Mouse (Mus musculus): ENCODE results near the gene Rab11fip2. TPM values are rescaled to one million over a fixed set of nuclear protein-coding genes. Genes with fewer than 3 reads are reported as not detected.

The Rab11fip2 gene
- total RNA-seq (2014; rRNA removed) (38.8 and 45.7 TPM in 2 replicates), polyA plus RNA-seq (2015; fragmentation: Nextera tagmentation; extraction: Ambion mirVana) (8.6 and 10.6 TPM in 2 replicates)

- H3K27me3 ChIP-seq (ENCODE audit: insufficient read depth, low read length): no peaks in the 10 kb centered on the region
- peak within 1 kb of the TSS; percentile 89 for H3K27ac ChIP-seq (ENCODE audit: low read depth, low read length)
- H3K4me1 ChIP-seq (ENCODE audit: insufficient read depth, low read length): peaks cover 3% of the 10 kb centered on the region; the same call in 1 of the 2 replicates
- H3K4me2 ChIP-seq (ENCODE audit: low read depth, low read length, poor library complexity, severe bottlenecking): peak within 1 kb of the TSS; percentile 72
- peak; percentile 98 for ATAC-seq (ENCODE audit: low FRiP score)
- WGBS: 2% methylated on average over 65 of the region's 72 CpGs
- peak; percentile 89 for DNase-seq (ENCODE audit: low spot score)
- no peak for TF ChIP-seq CTCF (IDR thresholded peaks at IDR 0.05)
- H3K9ac ChIP-seq (replicated peaks; ENCODE audit: low read length, poor library complexity, severe bottlenecking): peak within 1 kb of the TSS; percentile 98
- no peaks in the 10 kb centered on the region for H3K36me3 ChIP-seq (ENCODE audit: insufficient read depth, low read length)
- no peaks in the 10 kb centered on the region for H3K9me3 ChIP-seq (ENCODE audit: low read length)
- H3K4me3 ChIP-seq (ENCODE audit: low read depth, low read length): peak within 1 kb of the TSS; percentile 90
These were observed at the start of gene Rab11fip2 for GRCm38 (mm10) chr19:59943322-59943871. Gene Rab11fip2, minus strand, starts transcription at chr19:59943654.

GRCm38 (mm10) chr19:59981588-59981987 is 38.1 kb upstream of the Rab11fip2 start:
- no peak overlapping the region for H3K27ac ChIP-seq (ENCODE audit: low read depth, low read length)

GRCm38 (mm10) chr19:59954936-59955335 is 11.5 kb upstream of the Rab11fip2 start:
- Histone ChIP-seq H3K27ac (ENCODE audit: low read depth, low read length) (no peak overlapping the region), H3K36me3 (ENCODE audit: insufficient read depth, low read length) (no peaks in the 10 kb centered on the region), H3K9ac (replicated peaks; ENCODE audit: low read length, poor library complexity, severe bottlenecking) (no peak overlapping the region), H3K9me3 (ENCODE audit: low read length) (no peaks in the 10 kb centered on the region), H3K4me1 (ENCODE audit: insufficient read depth, low read length) (no peaks in the 10 kb centered on the region), H3K4me2 (ENCODE audit: low read depth, low read length, poor library complexity, severe bottlenecking) (no peak overlapping the region), H3K27me3 (ENCODE audit: insufficient read depth, low read length) (no peaks in the 10 kb centered on the region), H3K4me3 (ENCODE audit: low read depth, low read length) (no peak overlapping the region)
- ATAC-seq (ENCODE audit: low FRiP score) (no peak), DNase-seq (ENCODE audit: low spot score) (no peak)
- TF ChIP-seq CTCF (IDR thresholded peaks at IDR 0.05): no peak
- WGBS: 85% methylated on average over 3 of the region's 3 CpGs

More at GRCm38 (mm10) chr19:59981588-59981987, 38.1 kb upstream of the Rab11fip2 start:
- Histone ChIP-seq H3K9me3 (ENCODE audit: low read length) (no peaks in the 10 kb centered on the region), H3K4me1 (ENCODE audit: insufficient read depth, low read length) (no peaks in the 10 kb centered on the region), H3K4me2 (ENCODE audit: low read depth, low read length, poor library complexity, severe bottlenecking) (no peak overlapping the region), H3K27me3 (ENCODE audit: insufficient read depth, low read length) (no peaks in the 10 kb centered on the region), H3K9ac (replicated peaks; ENCODE audit: low read length, poor library complexity, severe bottlenecking) (no peak overlapping the region), H3K36me3 (ENCODE audit: insufficient read depth, low read length) (no peaks in the 10 kb centered on the region), H3K4me3 (ENCODE audit: low read depth, low read length) (no peak overlapping the region)
- TF ChIP-seq CTCF (IDR thresholded peaks at IDR 0.05): no peak
- DNase-seq (ENCODE audit: low spot score): no peak
- WGBS: 86% methylated on average over 1 of the region's 1 CpGs
- ATAC-seq (ENCODE audit: low FRiP score): no peak

- Histone ChIP-seq H3K4me3 (ENCODE audit: low read depth, low read length) (no peak overlapping the region), H3K4me2 (ENCODE audit: low read depth, low read length, poor library complexity, severe bottlenecking) (no peak overlapping the region)
- WGBS: 87% methylated on average over 5 of the region's 5 CpGs
These were observed 6.3 kb upstream of the Rab11fip2 start for GRCm38 (mm10) chr19:59949731-59950130.

GRCm38 (mm10) chr19:59942716-59943321 is 635 bp downstream of the Rab11fip2 start:
- Histone ChIP-seq H3K27me3 (ENCODE audit: insufficient read depth, low read length) (no peaks in the 10 kb centered on the region), H3K4me3 (ENCODE audit: low read depth, low read length) (peak overlapping the region; percentile 90), H3K4me2 (ENCODE audit: low read depth, low read length, poor library complexity, severe bottlenecking) (peak overlapping the region; percentile 72), H3K36me3 (ENCODE audit: insufficient read depth, low read length) (no peaks in the 10 kb centered on the region), H3K9ac (replicated peaks; ENCODE audit: low read length, poor library complexity, severe bottlenecking) (peak overlapping the region; percentile 98), H3K27ac (ENCODE audit: low read depth, low read length) (peak overlapping the region; percentile 89), H3K4me1 (ENCODE audit: insufficient read depth, low read length) (peaks cover 3% of the 10 kb centered on the region; the same call in 1 of the 2 replicates), H3K9me3 (ENCODE audit: low read length) (no peaks in the 10 kb centered on the region)
- peak; percentile 19 for DNase-seq (ENCODE audit: low spot score)
- TF ChIP-seq CTCF (IDR thresholded peaks at IDR 0.05): no peak
- WGBS: 1% methylated on average over 22 of the region's 27 CpGs
- peak; percentile 83 for ATAC-seq (ENCODE audit: low FRiP score)

More at GRCm38 (mm10) chr19:59949731-59950130, 6.3 kb upstream of the Rab11fip2 start:
- Histone ChIP-seq H3K27ac (ENCODE audit: low read depth, low read length) (no peak overlapping the region), H3K4me1 (ENCODE audit: insufficient read depth, low read length) (no peaks in the 10 kb centered on the region), H3K27me3 (ENCODE audit: insufficient read depth, low read length) (no peaks in the 10 kb centered on the region), H3K9ac (replicated peaks; ENCODE audit: low read length, poor library complexity, severe bottlenecking) (no peak overlapping the region), H3K9me3 (ENCODE audit: low read length) (no peaks in the 10 kb centered on the region), H3K36me3 (ENCODE audit: insufficient read depth, low read length) (no peaks in the 10 kb centered on the region)
- DNase-seq (ENCODE audit: low spot score) (no peak), ATAC-seq (ENCODE audit: low FRiP score) (no peak)
- TF ChIP-seq CTCF (IDR thresholded peaks at IDR 0.05): no peak

- Histone ChIP-seq H3K36me3 (ENCODE audit: insufficient read depth, low read length) (no peaks in the 10 kb centered on the region), H3K27me3 (ENCODE audit: insufficient read depth, low read length) (no peaks in the 10 kb centered on the region), H3K9ac (replicated peaks; ENCODE audit: low read length, poor library complexity, severe bottlenecking) (no peak overlapping the region), H3K4me1 (ENCODE audit: insufficient read depth, low read length) (peaks cover 3% of the 10 kb centered on the region; the same call in 1 of the 2 replicates), H3K27ac (ENCODE audit: low read depth, low read length) (no peak overlapping the region), H3K9me3 (ENCODE audit: low read length) (no peaks in the 10 kb centered on the region), H3K4me3 (ENCODE audit: low read depth, low read length) (no peak overlapping the region), H3K4me2 (ENCODE audit: low read depth, low read length, poor library complexity, severe bottlenecking) (no peak overlapping the region)
- ATAC-seq (ENCODE audit: low FRiP score) (no peak), DNase-seq (ENCODE audit: low spot score) (no peak)
- WGBS: 68% methylated on average over 5 of the region's 5 CpGs
- TF ChIP-seq CTCF (IDR thresholded peaks at IDR 0.05): no peak
These were observed 3.7 kb downstream of the Rab11fip2 start for GRCm38 (mm10) chr19:59939711-59940110.
